Comparison of ENCODE assay signal across 12 mouse cellular contexts in genomic region chr3:67892026-67892705, GRCm38 (mm10). TPM values are rescaled to one million over a fixed set of nuclear protein-coding genes. Genes with fewer than 3 reads are reported as not detected.
DNase-seq lines count a peak whose midpoint lies in the region; ATAC-seq lines count a peak whose summit lies in the region.
"Had no signal": no experiment of that assay in that cellular context is flagged by ENCODE, and none has a peak within 500 bp of the region (broad histone marks: within the 10 kb centered on the region; RNA-seq: fewer than 3 reads in every experiment).

Gene Iqcj (plus strand): TSS chr3:67892220.
Gene Iqschfp (plus strand): TSS chr3:67892232.

- no peak within 1 kb of the TSS for H3K9ac ChIP-seq in hindbrain, embryonic 12.5 days
- H3K9ac ChIP-seq in forebrain, embryonic 13.5 days = peak within 1 kb of the TSS; percentile 53
- no peak within 1 kb of the TSS for H3K9ac ChIP-seq in neural tube, embryonic 12.5 days
- H3K9ac ChIP-seq: heart, embryonic 12.5 days had no signal

- no peaks in the 10 kb centered on the region for H3K36me3 ChIP-seq in hindbrain, embryonic 12.5 days
- no peaks in the 10 kb centered on the region for H3K36me3 ChIP-seq in hindbrain, embryonic 10.5 days
- H3K36me3 ChIP-seq in forebrain, embryonic 13.5 days (ENCODE audit: poor library complexity, severe bottlenecking) = no peaks in the 10 kb centered on the region
- no peaks in the 10 kb centered on the region for H3K36me3 ChIP-seq in neural tube, embryonic 12.5 days
- H3K36me3 ChIP-seq: heart, embryonic 12.5 days had no signal

- peak within 1 kb of the TSS; percentile 42 for H3K27ac ChIP-seq in hindbrain, embryonic 12.5 days
- H3K27ac ChIP-seq in hindbrain, embryonic 10.5 days = no peak within 1 kb of the TSS
- H3K27ac ChIP-seq in forebrain, embryonic 13.5 days = peak within 1 kb of the TSS; percentile 52
- 0 out of 2 replicates have a peak within 1 kb of the TSS, but pooled peaks have one; percentile 27 for H3K27ac ChIP-seq in neural tube, embryonic 12.5 days

- ATAC-seq in hindbrain, embryonic 12.5 days (ENCODE audit: low FRiP score) = no peak
- peak; percentile 67 for ATAC-seq in forebrain, embryonic 13.5 days
- ATAC-seq in neural tube, embryonic 12.5 days (ENCODE audit: low FRiP score, low read depth) = 0 out of 2 replicates have a peak, but pooled peaks have one; percentile 25

- WGBS in hindbrain, embryonic 12.5 days = 60% methylated on average over 15 of the region's 15 CpGs
- WGBS in hindbrain, embryonic 10.5 days = 81% methylated on average over 15 of the region's 15 CpGs
- WGBS in forebrain, embryonic 13.5 days = 12% methylated on average over 15 of the region's 15 CpGs
- 33% methylated on average over 15 of the region's 15 CpGs for WGBS in neural tube, embryonic 12.5 days

- 0 out of 2 replicates have a peak, but pooled peaks cover 5% of the 10 kb centered on the region for H3K4me1 ChIP-seq in hindbrain, embryonic 12.5 days
- no peaks in the 10 kb centered on the region for H3K4me1 ChIP-seq in hindbrain, embryonic 10.5 days (replicated peaks)
- peaks cover 24% of the 10 kb centered on the region for H3K4me1 ChIP-seq in forebrain, embryonic 13.5 days
- peaks cover 10% of the 10 kb centered on the region; the same call in 1 of the 2 replicates for H3K4me1 ChIP-seq in neural tube, embryonic 12.5 days
- H3K4me1 ChIP-seq: heart, embryonic 12.5 days had no signal

- H3K4me3 ChIP-seq in hindbrain, embryonic 12.5 days = no peak within 1 kb of the TSS
- H3K4me3 ChIP-seq in hindbrain, embryonic 10.5 days = no peak within 1 kb of the TSS
- peak within 1 kb of the TSS; percentile 36 for H3K4me3 ChIP-seq in forebrain, embryonic 13.5 days
- H3K4me3 ChIP-seq in neural tube, embryonic 12.5 days = no peak within 1 kb of the TSS
- H3K4me3 ChIP-seq: heart, embryonic 12.5 days had no signal

- H3K27me3 ChIP-seq in hindbrain, embryonic 12.5 days = no peaks in the 10 kb centered on the region
- no peaks in the 10 kb centered on the region for H3K27me3 ChIP-seq in hindbrain, embryonic 10.5 days (ENCODE audit: insufficient read depth, poor library complexity, severe bottlenecking)
- no peaks in the 10 kb centered on the region for H3K27me3 ChIP-seq in forebrain, embryonic 13.5 days
- no peaks in the 10 kb centered on the region for H3K27me3 ChIP-seq in neural tube, embryonic 12.5 days (replicated peaks)
- H3K27me3 ChIP-seq: heart, embryonic 12.5 days had no signal

- no peaks in the 10 kb centered on the region for H3K9me3 ChIP-seq in hindbrain, embryonic 12.5 days (replicated peaks)
- no peaks in the 10 kb centered on the region for H3K9me3 ChIP-seq in hindbrain, embryonic 10.5 days
- H3K9me3 ChIP-seq in forebrain, embryonic 13.5 days (replicated peaks) = no peaks in the 10 kb centered on the region
- H3K9me3 ChIP-seq in neural tube, embryonic 12.5 days = no peaks in the 10 kb centered on the region
- H3K9me3 ChIP-seq: heart, embryonic 12.5 days had no signal

- H3K4me2 ChIP-seq in hindbrain, embryonic 12.5 days (replicated peaks) = peak within 1 kb of the TSS; percentile 21
- peak within 1 kb of the TSS; percentile 62 for H3K4me2 ChIP-seq in forebrain, embryonic 13.5 days
- peak within 1 kb of the TSS; percentile 46 for H3K4me2 ChIP-seq in neural tube, embryonic 12.5 days (replicated peaks)
- H3K4me2 ChIP-seq: heart, embryonic 12.5 days had no signal

- no peak for DNase-seq in hindbrain, embryonic 10.5 days (ENCODE audit: low spot score)
- peak; percentile 30 to 36 for DNase-seq in layer of hippocampus, postnatal 36 days
- DNase-seq in adrenal gland, adult (ENCODE audit: inconsistent age in 2 of 2, low spot score in 1 of 2) = no peak
- no peak for DNase-seq in ovary, postnatal 36 days (ENCODE audit: low spot score)
- no peak for DNase-seq in urinary bladder, postnatal 36 days (ENCODE audit: low spot score in 2 of 2)

RNA-seq across cellular contexts. Expression of gene Iqcj, which starts in this region (rescaled TPM):
- polyA plus RNA-seq in hindbrain, embryonic 12.5 days (2016; fragmentation: Nextera tagmentation; extraction: Ambion mirVana) = 0.22 and 0.63 TPM in 2 replicates
- not detected in 2 replicates for polyA plus RNA-seq in hindbrain, embryonic 10.5 days (2016; fragmentation: Nextera tagmentation; extraction: Ambion mirVana)
- polyA plus RNA-seq in forebrain, embryonic 13.5 days (2015; fragmentation: Nextera tagmentation; extraction: Ambion mirVana) = 0.41 and 0.83 TPM in 2 replicates
- 1 to 10 TPM; 3.7 to 5.9 TPM for total RNA-seq in layer of hippocampus, postnatal 36 days (2021)
- 0.22 and 0.52 TPM in 2 replicates for polyA plus RNA-seq in neural tube, embryonic 12.5 days (2016; fragmentation: Nextera tagmentation; extraction: Ambion mirVana)
- total RNA-seq: megakaryocyte-erythroid progenitor cell, adult 5-6 weeks had no signal
- polyA plus RNA-seq: embryonic facial prominence, embryonic 11.5 days; heart, embryonic 12.5 days; large intestine, adult 2 months had no signal

RNA-seq across cellular contexts. Expression of gene Iqschfp, which starts in this region (rescaled TPM):
- polyA plus RNA-seq in hindbrain, embryonic 12.5 days (2016; fragmentation: Nextera tagmentation; extraction: Ambion mirVana) = 0.45 and 1.2 TPM in 2 replicates
- 0.12 TPM in 1 of 2 replicates, not detected in the other for polyA plus RNA-seq in hindbrain, embryonic 10.5 days (2016; fragmentation: Nextera tagmentation; extraction: Ambion mirVana)
- 2.2 and 2.3 TPM in 2 replicates for polyA plus RNA-seq in forebrain, embryonic 13.5 days (2015; fragmentation: Nextera tagmentation; extraction: Ambion mirVana)
- total RNA-seq in layer of hippocampus, postnatal 36 days (2021) = 10 to 100 TPM; 12.1 to 14.3 TPM
- 1.3 and 2.6 TPM in 2 replicates for polyA plus RNA-seq in neural tube, embryonic 12.5 days (2016; fragmentation: Nextera tagmentation; extraction: Ambion mirVana)
- total RNA-seq: megakaryocyte-erythroid progenitor cell, adult 5-6 weeks had no signal
- polyA plus RNA-seq: heart, embryonic 12.5 days; large intestine, adult 2 months had no signal

Comparison
In these comparisons a context has a peak if more than half of its experiments do, and no peak if none do; other contexts are left out.
1. DNase-seq: peak in layer of hippocampus, postnatal 36 days (2 of 2); none in hindbrain, embryonic 10.5 days (single experiment), adrenal gland, adult (0 of 2), ovary, postnatal 36 days (single experiment) and urinary bladder, postnatal 36 days (0 of 2).
2. Peak in every context shown above with its lines, with median percentiles within 50 percentile points of each other: H3K4me2 ChIP-seq.